Mouse (Mus musculus): ENCODE data around the gene Mcts2. TPM values are rescaled to one million over a fixed set of nuclear protein-coding genes. Genes with fewer than 3 reads are reported as not detected.
A peak's percentile ranks its signal among the peaks of the same experiment; 100 is the strongest.

Mcts2 gene
- polyA plus RNA-seq, 1 experiment from 2014 or later, result 27.3 TPM

GRCm38 (mm10) chr2:152705993-152706571, 19.2 kb downstream of the Mcts2 start:
- peak; percentile 85 for ATAC-seq (ENCODE audit: insufficient number of reproducible peaks, low FRiP score, low TSS enrichment, low read depth)
- Histone ChIP-seq H3K27me3 (no peaks in the 10 kb centered on the region), H3K4me1 (peaks cover 53% of the 10 kb centered on the region), H3K9me3 (replicated peaks) (no peaks in the 10 kb centered on the region), H3K36me3 (peaks cover 45% of the 10 kb centered on the region), H3K4me3 (replicated peaks) (no peak overlapping the region), H3K9ac (no peak overlapping the region), H3K27ac (replicated peaks) (peak overlapping the region; percentile 94), H3K4me2 (replicated peaks) (peak overlapping the region; percentile 9; the same call in 1 of the 2 replicates)
- WGBS, result 23% methylated on average over 22 of the region's 22 CpGs

- ATAC-seq (ENCODE audit: insufficient number of reproducible peaks, low FRiP score, low TSS enrichment, low read depth), result no peak; the same call in 1 of the 2 replicates
- H3K4me2 ChIP-seq (replicated peaks), result peak overlapping the region; percentile 60
- peak overlapping the region; percentile 18; the same call in 1 of the 2 replicates for H3K9ac ChIP-seq
- 21% methylated on average over 7 of the region's 7 CpGs for WGBS
- peak overlapping the region; percentile 38 for H3K4me3 ChIP-seq (replicated peaks)
- H3K27me3 ChIP-seq, result no peaks in the 10 kb centered on the region
- peak overlapping the region; percentile 94 for H3K27ac ChIP-seq (replicated peaks)
- peaks cover 34% of the 10 kb centered on the region for H3K36me3 ChIP-seq
- H3K4me1 ChIP-seq, result peaks cover 53% of the 10 kb centered on the region
- no peaks in the 10 kb centered on the region for H3K9me3 ChIP-seq (replicated peaks)
Measured at GRCm38 (mm10) chr2:152707186-152707585, 20.4 kb downstream of the Mcts2 start.

GRCm38 (mm10) chr2:152707627-152708026, 20.8 kb downstream of the Mcts2 start:
- Histone ChIP-seq H3K9me3 (replicated peaks) (no peaks in the 10 kb centered on the region), H3K4me1 (peaks cover 53% of the 10 kb centered on the region), H3K4me3 (replicated peaks) (peak overlapping the region; percentile 38), H3K9ac (peak overlapping the region; percentile 18; the same call in 1 of the 2 replicates), H3K27ac (replicated peaks) (peak overlapping the region; percentile 94), H3K4me2 (replicated peaks) (peak overlapping the region; percentile 60), H3K36me3 (peaks cover 30% of the 10 kb centered on the region), H3K27me3 (no peaks in the 10 kb centered on the region)
- 5% methylated on average over 31 of the region's 31 CpGs for WGBS
- ATAC-seq (ENCODE audit: insufficient number of reproducible peaks, low FRiP score, low TSS enrichment, low read depth), result peak; percentile 89

- H3K9me3 ChIP-seq (replicated peaks), result no peaks in the 10 kb centered on the region
- H3K4me2 ChIP-seq (replicated peaks), result no peak overlapping the region
- H3K36me3 ChIP-seq, result peaks cover 16% of the 10 kb centered on the region
- 81% methylated on average over 5 of the region's 5 CpGs for WGBS
- H3K27me3 ChIP-seq, result no peaks in the 10 kb centered on the region
- peaks cover 43% of the 10 kb centered on the region for H3K4me1 ChIP-seq
- no peak overlapping the region for H3K9ac ChIP-seq
- H3K27ac ChIP-seq (replicated peaks), result no peak overlapping the region
- no peak for ATAC-seq (ENCODE audit: insufficient number of reproducible peaks, low FRiP score, low TSS enrichment, low read depth)
- no peak overlapping the region for H3K4me3 ChIP-seq (replicated peaks)
Measured at GRCm38 (mm10) chr2:152709066-152709465, 22.2 kb downstream of the Mcts2 start.

GRCm38 (mm10) chr2:152716241-152716772, 29.5 kb downstream of the Mcts2 start:
- WGBS, result 54% methylated on average over 6 of the region's 6 CpGs
- H3K27ac ChIP-seq (replicated peaks), result peak overlapping the region; percentile 39; the same call in 1 of the 2 replicates
- no peak overlapping the region for H3K4me2 ChIP-seq (replicated peaks)
- peaks cover 7% of the 10 kb centered on the region; the same call in 1 of the 2 replicates for H3K4me1 ChIP-seq
- no peaks in the 10 kb centered on the region for H3K27me3 ChIP-seq
- no peaks in the 10 kb centered on the region for H3K36me3 ChIP-seq
- H3K9me3 ChIP-seq (replicated peaks), result no peaks in the 10 kb centered on the region
- no peak; the same call in 1 of the 2 replicates for ATAC-seq (ENCODE audit: insufficient number of reproducible peaks, low FRiP score, low TSS enrichment, low read depth)
- no peak overlapping the region for H3K9ac ChIP-seq
- no peak overlapping the region for H3K4me3 ChIP-seq (replicated peaks)

GRCm38 (mm10) chr2:152717652-152718051, 30.8 kb downstream of the Mcts2 start:
- no peak overlapping the region for H3K9ac ChIP-seq
- no peak overlapping the region for H3K27ac ChIP-seq (replicated peaks)
- no peak overlapping the region for H3K4me3 ChIP-seq (replicated peaks)
- H3K4me2 ChIP-seq (replicated peaks), result no peak overlapping the region
- no peaks in the 10 kb centered on the region for H3K27me3 ChIP-seq
- peaks cover 7% of the 10 kb centered on the region; the same call in 1 of the 2 replicates for H3K4me1 ChIP-seq
- WGBS, result 60% methylated on average over 11 of the region's 11 CpGs
- H3K9me3 ChIP-seq (replicated peaks), result no peaks in the 10 kb centered on the region
- no peak for ATAC-seq (ENCODE audit: insufficient number of reproducible peaks, low FRiP score, low TSS enrichment, low read depth)
- no peaks in the 10 kb centered on the region for H3K36me3 ChIP-seq

- ATAC-seq (ENCODE audit: insufficient number of reproducible peaks, low FRiP score, low TSS enrichment, low read depth), result 0 out of 2 replicates have a peak, but pooled peaks have one; percentile 26
- Histone ChIP-seq H3K4me2 (replicated peaks) (no peak overlapping the region), H3K9me3 (replicated peaks) (no peaks in the 10 kb centered on the region), H3K27ac (replicated peaks) (no peak overlapping the region), H3K9ac (no peak overlapping the region), H3K4me1 (peaks cover 7% of the 10 kb centered on the region; the same call in 1 of the 2 replicates), H3K36me3 (no peaks in the 10 kb centered on the region), H3K27me3 (no peaks in the 10 kb centered on the region), H3K4me3 (replicated peaks) (no peak overlapping the region)
- 42% methylated on average over 6 of the region's 6 CpGs for WGBS
Measured at GRCm38 (mm10) chr2:152718076-152718475, 31.2 kb downstream of the Mcts2 start.

GRCm38 (mm10) chr2:152723651-152724331, 37.0 kb downstream of the Mcts2 start:
- H3K27me3 ChIP-seq, result no peaks in the 10 kb centered on the region
- H3K36me3 ChIP-seq, result no peaks in the 10 kb centered on the region
- H3K4me3 ChIP-seq (replicated peaks), result peak overlapping the region; percentile 35
- ATAC-seq (ENCODE audit: insufficient number of reproducible peaks, low FRiP score, low TSS enrichment, low read depth), result peak; percentile 78
- H3K27ac ChIP-seq (replicated peaks), result peak overlapping the region; percentile 39; the same call in 1 of the 2 replicates
- H3K9me3 ChIP-seq (replicated peaks), result no peaks in the 10 kb centered on the region
- H3K9ac ChIP-seq, result peak overlapping the region; percentile 0; the same call in 1 of the 2 replicates
- H3K4me1 ChIP-seq, result peaks cover 40% of the 10 kb centered on the region
- 5% methylated on average over 37 of the region's 37 CpGs for WGBS
- peak overlapping the region; percentile 56 for H3K4me2 ChIP-seq (replicated peaks)

GRCm38 (mm10) chr2:152724332-152724723, 37.5 kb downstream of the Mcts2 start:
- 0 out of 2 replicates have a peak overlapping the region, but pooled peaks have one; percentile 39 for H3K27ac ChIP-seq (replicated peaks)
- peak overlapping the region; percentile 56 for H3K4me2 ChIP-seq (replicated peaks)
- 63% methylated on average over 3 of the region's 3 CpGs for WGBS
- H3K36me3 ChIP-seq, result no peaks in the 10 kb centered on the region
- H3K9ac ChIP-seq, result 0 out of 2 replicates have a peak overlapping the region, but pooled peaks have one; percentile 0
- H3K4me3 ChIP-seq (replicated peaks), result peak overlapping the region; percentile 35; the same call in 1 of the 2 replicates
- H3K4me1 ChIP-seq, result peaks cover 46% of the 10 kb centered on the region
- H3K27me3 ChIP-seq, result no peaks in the 10 kb centered on the region
- H3K9me3 ChIP-seq (replicated peaks), result no peaks in the 10 kb centered on the region
- no peak for ATAC-seq (ENCODE audit: insufficient number of reproducible peaks, low FRiP score, low TSS enrichment, low read depth)

- no peaks in the 10 kb centered on the region for H3K9me3 ChIP-seq (replicated peaks)
- ATAC-seq (ENCODE audit: insufficient number of reproducible peaks, low FRiP score, low TSS enrichment, low read depth), result no peak
- no peaks in the 10 kb centered on the region for H3K27me3 ChIP-seq
- no peak overlapping the region for H3K27ac ChIP-seq (replicated peaks)
- no peaks in the 10 kb centered on the region for H3K36me3 ChIP-seq
- no peak overlapping the region for H3K4me2 ChIP-seq (replicated peaks)
- 74% methylated on average over 15 of the region's 15 CpGs for WGBS
- no peak overlapping the region for H3K9ac ChIP-seq
- no peak overlapping the region for H3K4me3 ChIP-seq (replicated peaks)
- H3K4me1 ChIP-seq, result peaks cover 55% of the 10 kb centered on the region
Measured at GRCm38 (mm10) chr2:152725178-152725750, 38.4 kb downstream of the Mcts2 start.

- Histone ChIP-seq H3K9me3 (replicated peaks) (no peaks in the 10 kb centered on the region), H3K9ac (no peak overlapping the region), H3K27ac (replicated peaks) (peak overlapping the region; percentile 92), H3K4me1 (peaks cover 62% of the 10 kb centered on the region), H3K4me3 (replicated peaks) (no peak overlapping the region), H3K4me2 (replicated peaks) (no peak overlapping the region), H3K36me3 (no peaks in the 10 kb centered on the region), H3K27me3 (no peaks in the 10 kb centered on the region)
- WGBS, result 76% methylated on average over 6 of the region's 6 CpGs
- no peak for ATAC-seq (ENCODE audit: insufficient number of reproducible peaks, low FRiP score, low TSS enrichment, low read depth)
Measured at GRCm38 (mm10) chr2:152726213-152726612, 39.4 kb downstream of the Mcts2 start.

All from embryonic facial prominence, embryonic 15.5 days (tissue).